ENCODE assay signal across 12 mouse cellular contexts in genomic region chr15:86244380-86244779, GRCm38 (mm10). TPM values are rescaled to one million over a fixed set of nuclear protein-coding genes. Genes with fewer than 3 reads are reported as not detected.
DNase-seq lines count a peak whose midpoint lies in the region; ATAC-seq and TF ChIP-seq lines count a peak whose summit lies in the region.
"Had no signal": no experiment of that assay in that cellular context is flagged by ENCODE, and none has a peak within 500 bp of the region (broad histone marks: within the 10 kb centered on the region; RNA-seq: fewer than 3 reads in every experiment).

No protein-coding gene starts in this region.

- H3K4me1 ChIP-seq in embryonic fibroblast, embryonic 13.5 days (ENCODE audit: control insufficient read depth, insufficient read depth, low read length), result no peaks in the 10 kb centered on the region
- H3K4me1 ChIP-seq: embryonic facial prominence, embryonic 10.5 days; embryonic facial prominence, embryonic 12.5 days; forebrain, embryonic 12.5 days had no signal

- no peak for TF ChIP-seq POLR2A in embryonic fibroblast, embryonic 13.5 days (IDR thresholded peaks at IDR 0.05; ENCODE audit: low read depth, low read length)

- H3K4me3 ChIP-seq in embryonic fibroblast, embryonic 13.5 days (ENCODE audit: insufficient read depth, low read length), result no peak overlapping the region
- H3K4me3 ChIP-seq: embryonic facial prominence, embryonic 10.5 days; embryonic facial prominence, embryonic 12.5 days; erythroblast, embryonic 14.5 days; forebrain, embryonic 10.5 days; forebrain, embryonic 12.5 days had no signal

- no peak overlapping the region for H3K27ac ChIP-seq in embryonic fibroblast, embryonic 13.5 days (ENCODE audit: insufficient read depth, low read length)
- H3K27ac ChIP-seq: embryonic facial prominence, embryonic 10.5 days; embryonic facial prominence, embryonic 12.5 days; forebrain, embryonic 10.5 days; forebrain, embryonic 12.5 days had no signal

- no peak for ATAC-seq in CD4-positive, CD25-positive, alpha-beta regulatory T cell, adult 4 months
- ATAC-seq: forebrain, embryonic 14.5 days; forebrain, embryonic 16.5 days had no signal

- TF ChIP-seq CTCF in embryonic fibroblast, embryonic 13.5 days (IDR thresholded peaks at IDR 0.05; ENCODE audit: borderline replicate concordance, insufficient read depth, low read length), result peak; percentile 12; the same call in 1 of the 2 replicates

- DNase-seq in 3T3-L1 (ENCODE audit: low read depth, low spot score), result peak; percentile 62
- no peak for DNase-seq in c-Kit-positive CD71-positive TER-119-positive erythroid progenitor cells, embryonic 14.5 days (ENCODE audit: low spot score)
- no peak for DNase-seq in left cerebral cortex, postnatal 25 days (ENCODE audit: low spot score in 2 of 2)

- intact Hi-C loops in left cerebral cortex, postnatal 25 days (cut with DNase I), result no loop called here

RNA-seq across cellular contexts. Expression of gene Tbc1d22a, which starts 30.1 kb away (rescaled TPM):
- polyA plus RNA-seq in embryonic fibroblast, embryonic 13.5 days (2011; ENCODE audit: insufficient read length, low read depth, missing spikeins), result 11.4 and 12.8 TPM in 2 replicates
- 10 to 100 TPM in 1 of 2 experiments, 1 to 10 TPM in 1; 8.4 to 16.2 TPM for polyA plus RNA-seq in CD4-positive, CD25-positive, alpha-beta regulatory T cell, adult 4 months (2017; shearing (Covaris generic))
- total RNA-seq in left cerebral cortex, postnatal 25 days (2021), result 10 to 100 TPM; 28.8 to 31.6 TPM

RNA-seq across cellular contexts. Expression of gene Cerk, which starts 58.4 kb away (rescaled TPM):
- polyA plus RNA-seq in embryonic fibroblast, embryonic 13.5 days (2011; ENCODE audit: insufficient read length, low read depth, missing spikeins), result 9.6 and 10.7 TPM in 2 replicates
- 1 to 10 TPM; 5.1 to 6.1 TPM for polyA plus RNA-seq in CD4-positive, CD25-positive, alpha-beta regulatory T cell, adult 4 months (2017; shearing (Covaris generic))
- 10 to 100 TPM; 53.6 to 55.1 TPM for total RNA-seq in left cerebral cortex, postnatal 25 days (2021)
